8 mouse cellular contexts compared by ENCODE assay signal in genomic region chr2:32259657-32260417, GRCm38 (mm10). TPM values are rescaled to one million over a fixed set of nuclear protein-coding genes. Genes with fewer than 3 reads are reported as not detected.
DNase-seq lines count a peak whose midpoint lies in the region; ATAC-seq lines count a peak whose summit lies in the region.

Gene Uck1 (minus strand): TSS chr2:32260159.

- peak within 1 kb of the TSS; percentile 86 for H3K4me3 ChIP-seq in embryonic facial prominence, embryonic 14.5 days (ENCODE audit: low read depth, low read length)
- H3K4me3 ChIP-seq in kidney, embryonic 14.5 days (ENCODE audit: low read length), result peak within 1 kb of the TSS; percentile 73
- H3K4me3 ChIP-seq in limb, embryonic 15.5 days, result peak within 1 kb of the TSS; percentile 90

- H3K27ac ChIP-seq in embryonic facial prominence, embryonic 14.5 days (replicated peaks; ENCODE audit: low read depth, low read length), result peak within 1 kb of the TSS; percentile 63; the same call in 1 of the 2 replicates
- H3K27ac ChIP-seq in kidney, embryonic 14.5 days (ENCODE audit: low read depth, low read length), result peak within 1 kb of the TSS; percentile 48
- H3K27ac ChIP-seq in limb, embryonic 15.5 days, result peak within 1 kb of the TSS; percentile 68

- WGBS in embryonic facial prominence, embryonic 14.5 days, result 3% methylated on average over 24 of the region's 59 CpGs
- WGBS in kidney, embryonic 14.5 days, result 2% methylated on average over 59 of the region's 59 CpGs
- WGBS in limb, embryonic 15.5 days, result 1% methylated on average over 59 of the region's 59 CpGs

- peak within 1 kb of the TSS; percentile 72 for H3K4me2 ChIP-seq in embryonic facial prominence, embryonic 14.5 days (ENCODE audit: low read depth, low read length)
- peak within 1 kb of the TSS; percentile 79 for H3K4me2 ChIP-seq in kidney, embryonic 14.5 days (replicated peaks; ENCODE audit: low read depth, low read length)
- peak within 1 kb of the TSS; percentile 70 for H3K4me2 ChIP-seq in limb, embryonic 15.5 days

- H3K36me3 ChIP-seq in embryonic facial prominence, embryonic 14.5 days (ENCODE audit: control insufficient read depth, insufficient read depth, low read length), result peaks cover 27% of the 10 kb centered on the region
- H3K36me3 ChIP-seq in kidney, embryonic 14.5 days (ENCODE audit: control insufficient read depth, insufficient read depth, low read length), result peaks cover 21% of the 10 kb centered on the region
- H3K36me3 ChIP-seq in limb, embryonic 15.5 days, result peaks cover 25% of the 10 kb centered on the region

- H3K9me3 ChIP-seq in embryonic facial prominence, embryonic 14.5 days (ENCODE audit: control insufficient read depth, low read length), result no peaks in the 10 kb centered on the region
- no peaks in the 10 kb centered on the region for H3K9me3 ChIP-seq in kidney, embryonic 14.5 days (ENCODE audit: control insufficient read depth, low read length)
- H3K9me3 ChIP-seq in limb, embryonic 15.5 days, result no peaks in the 10 kb centered on the region

- no peaks in the 10 kb centered on the region for H3K27me3 ChIP-seq in embryonic facial prominence, embryonic 14.5 days (replicated peaks; ENCODE audit: control insufficient read depth, insufficient read depth, low read length)
- no peaks in the 10 kb centered on the region for H3K27me3 ChIP-seq in kidney, embryonic 14.5 days (ENCODE audit: control insufficient read depth, insufficient read depth, low read length)
- no peaks in the 10 kb centered on the region for H3K27me3 ChIP-seq in limb, embryonic 15.5 days

- peak; percentile 95 for DNase-seq in 3T3-L1 (ENCODE audit: low read depth, low spot score)
- DNase-seq in adrenal gland, postnatal 4 days (ENCODE audit: low spot score in 2 of 2), result peak; percentile 62 to 81
- DNase-seq in embryonic facial prominence, embryonic 14.5 days (ENCODE audit: low spot score), result peak; percentile 93
- peak; percentile 88 to 92 for DNase-seq in heart, adult 9 months (ENCODE audit: low spot score in 2 of 2)
- peak; percentile 78 to 81 for DNase-seq in monocyte, adult 2 months (ENCODE audit: low read depth in 1 of 2, low spot score in 2 of 2)
- peak; percentile 92 to 93 for DNase-seq in spleen, postnatal 36 days (ENCODE audit: low spot score in 2 of 2)

- H3K9ac ChIP-seq in embryonic facial prominence, embryonic 14.5 days (ENCODE audit: low read depth, low read length), result peak within 1 kb of the TSS; percentile 85
- H3K9ac ChIP-seq in kidney, embryonic 14.5 days (ENCODE audit: low read depth, low read length), result peak within 1 kb of the TSS; percentile 79
- peak within 1 kb of the TSS; percentile 79 for H3K9ac ChIP-seq in limb, embryonic 15.5 days

- H3K4me1 ChIP-seq in embryonic facial prominence, embryonic 14.5 days (ENCODE audit: control insufficient read depth, insufficient read depth, low read length), result peaks cover 10% of the 10 kb centered on the region
- peaks cover 7% of the 10 kb centered on the region for H3K4me1 ChIP-seq in kidney, embryonic 14.5 days (ENCODE audit: control insufficient read depth, insufficient read depth, low read length)
- peaks cover 14% of the 10 kb centered on the region for H3K4me1 ChIP-seq in limb, embryonic 15.5 days

- peak; percentile 94 for ATAC-seq in embryonic facial prominence, embryonic 14.5 days (ENCODE audit: low read depth)
- peak; percentile 89 for ATAC-seq in kidney, embryonic 14.5 days (ENCODE audit: low FRiP score, low TSS enrichment)
- ATAC-seq in limb, embryonic 15.5 days (ENCODE audit: insufficient number of reproducible peaks, low FRiP score, low TSS enrichment, low read depth), result peak; percentile 77

RNA-seq across cellular contexts. Expression of gene Uck1, which starts in this region (rescaled TPM):
- 10 to 100 TPM; 88.3 to 98.2 TPM for total RNA-seq in adrenal gland, postnatal 4 days (2021)
- 58.6 and 60.6 TPM in 2 replicates for polyA plus RNA-seq in embryonic facial prominence, embryonic 14.5 days (2014; fragmentation: Nextera tagmentation; extraction: Ambion mirVana)
- polyA plus RNA-seq in kidney, embryonic 14.5 days (2014; fragmentation: Nextera tagmentation; extraction: Ambion mirVana), result 64.1 and 64.3 TPM in 2 replicates
- 62.2 and 68.1 TPM in 2 replicates for polyA plus RNA-seq in limb, embryonic 15.5 days (2015; fragmentation: Nextera tagmentation; extraction: Ambion mirVana)

Comparison
In these comparisons a context has a peak if more than half of its experiments do, and no peak if none do; other contexts are left out.
1. Peak in every context shown above with its lines: DNase-seq, ATAC-seq, H3K4me3 ChIP-seq and H3K27ac ChIP-seq.